9 mouse cellular contexts compared by ENCODE assay signal in genomic region chr2:66644384-66644783, GRCm38 (mm10). TPM values are rescaled to one million over a fixed set of nuclear protein-coding genes. Genes with fewer than 3 reads are reported as not detected.
DNase-seq lines count a peak whose midpoint lies in the region; ATAC-seq and TF ChIP-seq lines count a peak whose summit lies in the region.
"Had no signal": no experiment of that assay in that cellular context is flagged by ENCODE, and none has a peak within 500 bp of the region (broad histone marks: within the 10 kb centered on the region; RNA-seq: fewer than 3 reads in every experiment).

No protein-coding gene starts in this region.

- DNase-seq in kidney, adult 2 months = peak; percentile 53
- peak; percentile 59 for DNase-seq in brain, adult 2 months (ENCODE audit: low read depth, low spot score)
- peak; percentile 8 for DNase-seq in induced T-regulatory cell, adult 2 months (ENCODE audit: low read depth)
- no peak for DNase-seq in adrenal gland, postnatal 14 days

- H3K9me3 ChIP-seq in kidney, embryonic 15.5 days (replicated peaks) = no peaks in the 10 kb centered on the region
- H3K9me3 ChIP-seq in E14TG2a.4 (ENCODE audit: low read length) = no peaks in the 10 kb centered on the region
- H3K9me3 ChIP-seq in heart, embryonic 12.5 days (replicated peaks) = no peaks in the 10 kb centered on the region

- H3K4me2 ChIP-seq in kidney, embryonic 15.5 days = no peak overlapping the region
- no peak overlapping the region for H3K4me2 ChIP-seq in heart, embryonic 12.5 days

- H3K9ac ChIP-seq in kidney, embryonic 15.5 days = no peak overlapping the region
- H3K9ac ChIP-seq in heart, embryonic 12.5 days = no peak overlapping the region

- no peak for TF ChIP-seq POLR2A in kidney, adult 2 months (IDR thresholded peaks at IDR 0.05; ENCODE audit: low read depth, low read length)

- ATAC-seq in kidney, embryonic 15.5 days (replicated peaks; ENCODE audit: low FRiP score) = no peak
- no peak for ATAC-seq in heart, embryonic 12.5 days (ENCODE audit: insufficient number of reproducible peaks, low FRiP score)
- no peak for ATAC-seq in activated CD4-positive, CD25-positive, alpha-beta regulatory T cell, adult 4 months

- H3K27me3 ChIP-seq in kidney, adult 2 months (replicated peaks; ENCODE audit: control insufficient read depth, insufficient read depth, low read length) = no peaks in the 10 kb centered on the region
- no peaks in the 10 kb centered on the region for H3K27me3 ChIP-seq in kidney, embryonic 15.5 days
- H3K27me3 ChIP-seq in E14TG2a.4 (ENCODE audit: insufficient read depth, low read length) = no peaks in the 10 kb centered on the region
- H3K27me3 ChIP-seq in heart, embryonic 12.5 days (replicated peaks) = no peaks in the 10 kb centered on the region

- 18% methylated on average over 5 of the region's 5 CpGs for WGBS in kidney, adult 2 months
- 35% methylated on average over 5 of the region's 5 CpGs for WGBS in kidney, embryonic 15.5 days
- WGBS in heart, embryonic 12.5 days = 24% methylated on average over 5 of the region's 5 CpGs

- no peak overlapping the region for H3K4me3 ChIP-seq in kidney, adult 2 months (ENCODE audit: insufficient read depth, low read depth, low read length)
- H3K4me3 ChIP-seq in kidney, embryonic 15.5 days (replicated peaks) = no peak overlapping the region
- no peak overlapping the region for H3K4me3 ChIP-seq in E14TG2a.4 (replicated peaks; ENCODE audit: low read length)
- no peak overlapping the region for H3K4me3 ChIP-seq in heart, embryonic 12.5 days
- H3K4me3 ChIP-seq: myocyte had no signal

- no peak for TF ChIP-seq CTCF in kidney, adult 2 months (conservative IDR thresholded peaks at IDR 0.05; ENCODE audit: insufficient read depth, insufficient read length, low read depth, low read length)
- peak; percentile 40 for TF ChIP-seq CTCF in E14TG2a.4 (conservative IDR thresholded peaks at IDR 0.05; ENCODE audit: low read length)

- no peaks in the 10 kb centered on the region for H3K4me1 ChIP-seq in kidney, adult 2 months (ENCODE audit: control insufficient read depth, insufficient read depth, low read length)
- H3K4me1 ChIP-seq in kidney, embryonic 15.5 days = no peaks in the 10 kb centered on the region
- no peaks in the 10 kb centered on the region for H3K4me1 ChIP-seq in E14TG2a.4 (replicated peaks; ENCODE audit: low read depth, low read length)
- H3K4me1 ChIP-seq in heart, embryonic 12.5 days (replicated peaks) = no peaks in the 10 kb centered on the region

- no peak overlapping the region for H3K27ac ChIP-seq in kidney, adult 2 months (ENCODE audit: insufficient read depth, low read depth, low read length)
- no peak overlapping the region for H3K27ac ChIP-seq in kidney, embryonic 15.5 days
- H3K27ac ChIP-seq in heart, embryonic 12.5 days (ENCODE audit: poor library complexity, severe bottlenecking) = no peak overlapping the region

- H3K36me3 ChIP-seq in kidney, adult 2 months (ENCODE audit: control insufficient read depth, insufficient read depth, low read length) = no peaks in the 10 kb centered on the region
- no peaks in the 10 kb centered on the region for H3K36me3 ChIP-seq in kidney, embryonic 15.5 days
- H3K36me3 ChIP-seq in E14TG2a.4 (ENCODE audit: insufficient read depth, low read length) = no peaks in the 10 kb centered on the region
- H3K36me3 ChIP-seq in heart, embryonic 12.5 days = no peaks in the 10 kb centered on the region

RNA-seq across cellular contexts. Expression of gene Scn9a, which starts 9.6 kb away (rescaled TPM):
- 0.01 and 0.08 TPM in 2 replicates for polyA plus RNA-seq in kidney, adult 2 months (2012; rRNA removed)
- 0.96 and 1.4 TPM in 2 replicates for polyA plus RNA-seq in kidney, embryonic 15.5 days (2015; fragmentation: Nextera tagmentation; extraction: Ambion mirVana)
- 1.1 and 2.1 TPM in 2 replicates for total RNA-seq in adrenal gland, postnatal 14 days (2021)
- 0.03 and 0.04 TPM in 2 replicates for polyA plus RNA-seq in heart, embryonic 12.5 days (2016; fragmentation: Nextera tagmentation; extraction: Ambion mirVana)
- polyA plus RNA-seq in activated CD4-positive, CD25-positive, alpha-beta regulatory T cell, adult 4 months (2017; shearing (Covaris generic)) = under 1 TPM in 1 of 2 experiments, not detected in 1; 0.33 TPM
